8 mouse cellular contexts compared by ENCODE assay signal in genomic region chr1:52951146-52951868, GRCm38 (mm10).
DNase-seq lines count a peak whose midpoint lies in the region; ATAC-seq lines count a peak whose summit lies in the region.

No protein-coding gene starts in this region.

- H3K4me1 ChIP-seq in hindbrain, embryonic 16.5 days (ENCODE audit: control insufficient read depth, insufficient read depth, low read depth, low read length), result peaks cover 5% of the 10 kb centered on the region
- no peaks in the 10 kb centered on the region for H3K4me1 ChIP-seq in hindbrain, embryonic 11.5 days (replicated peaks; ENCODE audit: control insufficient read depth, insufficient read depth, low read length)
- peaks cover 40% of the 10 kb centered on the region for H3K4me1 ChIP-seq in megakaryocyte, embryonic 14.5 days
- H3K4me1 ChIP-seq in limb, embryonic 10.5 days, result peaks cover 18% of the 10 kb centered on the region

- 61% methylated on average over 5 of the region's 5 CpGs for WGBS in hindbrain, embryonic 16.5 days
- 60% methylated on average over 5 of the region's 5 CpGs for WGBS in hindbrain, embryonic 11.5 days
- 61% methylated on average over 5 of the region's 5 CpGs for WGBS in limb, embryonic 10.5 days

- 0 out of 2 replicates have a peak, but pooled peaks have one; percentile 55 for ATAC-seq in hindbrain, embryonic 16.5 days
- no peak for ATAC-seq in hindbrain, embryonic 11.5 days (ENCODE audit: low FRiP score)
- no peak for ATAC-seq in erythroid progenitor cell, adult 5-6 weeks (replicated peaks; ENCODE audit: low FRiP score, poor library complexity, severe bottlenecking)

- H3K27me3 ChIP-seq in hindbrain, embryonic 16.5 days (replicated peaks; ENCODE audit: control insufficient read depth, insufficient read depth, low read length), result no peaks in the 10 kb centered on the region
- 0 out of 2 replicates have a peak, but pooled peaks cover 2% of the 10 kb centered on the region for H3K27me3 ChIP-seq in hindbrain, embryonic 11.5 days (ENCODE audit: control insufficient read depth, insufficient read depth, low read length)
- peaks cover 6% of the 10 kb centered on the region for H3K27me3 ChIP-seq in megakaryocyte, embryonic 14.5 days (replicated peaks)
- peaks cover 26% of the 10 kb centered on the region for H3K27me3 ChIP-seq in limb, embryonic 10.5 days (ENCODE audit: low read depth, poor library complexity, severe bottlenecking)

- no peak overlapping the region for H3K9ac ChIP-seq in hindbrain, embryonic 16.5 days (ENCODE audit: low read depth, low read length)
- no peak overlapping the region for H3K9ac ChIP-seq in hindbrain, embryonic 11.5 days (ENCODE audit: low read depth, low read length)

- no peak overlapping the region; the same call in 1 of the 2 replicates for H3K4me2 ChIP-seq in hindbrain, embryonic 16.5 days (ENCODE audit: low read length)
- H3K4me2 ChIP-seq in hindbrain, embryonic 11.5 days (replicated peaks; ENCODE audit: low read depth, low read length), result no peak overlapping the region

- H3K4me3 ChIP-seq in hindbrain, embryonic 16.5 days (ENCODE audit: low read length), result no peak overlapping the region
- no peak overlapping the region for H3K4me3 ChIP-seq in hindbrain, embryonic 11.5 days (ENCODE audit: low read depth, low read length)
- peak overlapping the region; percentile 80 for H3K4me3 ChIP-seq in megakaryocyte, embryonic 14.5 days (replicated peaks)
- H3K4me3 ChIP-seq in limb, embryonic 10.5 days, result no peak overlapping the region

- H3K27ac ChIP-seq in hindbrain, embryonic 16.5 days (ENCODE audit: low read depth, low read length), result no peak overlapping the region
- H3K27ac ChIP-seq in hindbrain, embryonic 11.5 days (ENCODE audit: low read depth, low read length), result no peak overlapping the region
- no peak overlapping the region for H3K27ac ChIP-seq in limb, embryonic 10.5 days

- H3K9me3 ChIP-seq in hindbrain, embryonic 16.5 days (ENCODE audit: control insufficient read depth, low read length), result no peaks in the 10 kb centered on the region
- H3K9me3 ChIP-seq in hindbrain, embryonic 11.5 days (ENCODE audit: control insufficient read depth, low read length), result no peaks in the 10 kb centered on the region
- H3K9me3 ChIP-seq in megakaryocyte, embryonic 14.5 days, result no peaks in the 10 kb centered on the region
- H3K9me3 ChIP-seq in limb, embryonic 10.5 days (replicated peaks), result no peaks in the 10 kb centered on the region

- H3K36me3 ChIP-seq in hindbrain, embryonic 16.5 days (ENCODE audit: control insufficient read depth, insufficient read depth, low read length), result no peaks in the 10 kb centered on the region
- no peaks in the 10 kb centered on the region for H3K36me3 ChIP-seq in hindbrain, embryonic 11.5 days (ENCODE audit: control insufficient read depth, insufficient read depth, low read length)
- no peaks in the 10 kb centered on the region for H3K36me3 ChIP-seq in megakaryocyte, embryonic 14.5 days (replicated peaks; ENCODE audit: low read length)
- H3K36me3 ChIP-seq in limb, embryonic 10.5 days, result no peaks in the 10 kb centered on the region

- DNase-seq in hindbrain, embryonic 11.5 days (ENCODE audit: low spot score), result no peak
- peak; percentile 61 for DNase-seq in ES-CJ7 (ENCODE audit: low read depth, low spot score)
- DNase-seq in embryo, embryonic 10.5 days (ENCODE audit: low spot score), result peak; percentile 21
- no peak for DNase-seq in left cerebral cortex, adult 11 months (ENCODE audit: low spot score)
- no peak for DNase-seq in limb, embryonic 10.5 days (ENCODE audit: low spot score)

Comparison
In these comparisons a context has a peak if more than half of its experiments do, and no peak if none do; other contexts are left out.
1. DNase-seq: peak in ES-CJ7 (single experiment) and embryo, embryonic 10.5 days (single experiment); none in hindbrain, embryonic 11.5 days (single experiment), left cerebral cortex, adult 11 months (single experiment) and limb, embryonic 10.5 days (single experiment).